Mouse (Mus musculus) MEL (cell line): ENCODE measurements at regions not wholly inside any gene's neighbourhood (a gene's known extent, or its start where the extent isn't known, plus 50 kb on each side); places are given as distances from the start of the nearest gene placed in this dataset.

ENCODE experiments used
- DNase-seq: peaks from one replicate; pipeline ENCODE4 v3.0.0; 2011; ENCODE audit warnings: low read depth, low spot score
- H3K27ac ChIP-seq: 2 replicates; pipeline ENCODE4 v1.5.1; 2012; ENCODE audit warnings: low read depth, mild to moderate bottlenecking, control low read depth, low read length, moderate library complexity; ENCODE audit not compliant: control insufficient read depth
- H3K27me3 ChIP-seq, 2 experiments: fragments of 150-350 bp in 1 of 2; sonication (generic) in 1 of 2; 2 replicates each; pipeline ENCODE4 v1.6.1; 2012; ENCODE audit warnings: low read length in 2 of 2, mild to moderate bottlenecking in 2 of 2, improper control_type of control experiment in 1 of 2, moderate library complexity in 1 of 2; ENCODE audit not compliant: insufficient read depth in 2 of 2, control insufficient read depth in 1 of 2
- H3K36me3 ChIP-seq, 2 experiments: 2 replicates each; pipeline ENCODE4 v1.6.1; 2012 to 2014; ENCODE audit warnings: low read length in 2 of 2, improper control_type of control experiment in 1 of 2, inconsistent platforms in 1 of 2, mild to moderate bottlenecking in 1 of 2; ENCODE audit not compliant: insufficient read depth in 2 of 2, control insufficient read depth in 1 of 2
- H3K4me1 ChIP-seq, 2 experiments: fragments of 150-350 bp in 1 of 2; sonication (generic) in 1 of 2; 2 replicates each; pipeline ENCODE4 v1.6.1; 2012; ENCODE audit warnings: low read length in 2 of 2, improper control_type of control experiment in 1 of 2, mild to moderate bottlenecking in 1 of 2; ENCODE audit not compliant: insufficient read depth in 2 of 2, control insufficient read depth in 1 of 2
- H3K4me3 ChIP-seq, 2 experiments: fragments of 150-350 bp in 1 of 2; sonication (generic) in 1 of 2; 2 replicates each; pipeline ENCODE4 v1.5.1; 2012; ENCODE audit warnings: low read depth in 2 of 2, low read length in 2 of 2, mild to moderate bottlenecking in 2 of 2, moderate library complexity in 2 of 2, control low read depth in 1 of 2, improper control_type of control experiment in 1 of 2; ENCODE audit not compliant: control insufficient read depth in 1 of 2, insufficient read depth in 1 of 2
- H3K79me2 ChIP-seq: 2 replicates; pipeline ENCODE4 v1.6.1; 2012; ENCODE audit warnings: mild to moderate bottlenecking, low read length, moderate library complexity; ENCODE audit not compliant: control insufficient read depth, poor library complexity, insufficient read depth
- H3K9ac ChIP-seq: 2 replicates; pipeline ENCODE4 v1.6.1; 2012; ENCODE audit warnings: low read depth, mild to moderate bottlenecking, control low read depth, low read length, moderate library complexity; ENCODE audit not compliant: control insufficient read depth, poor library complexity, severe bottlenecking
- H3K9me3 ChIP-seq: fragments of 150-350 bp; sonication (generic); replicated peaks from 2 replicates; pipeline ENCODE4 v1.6.1; 2012; ENCODE audit warnings: mild to moderate bottlenecking, low read length, improper control_type of control experiment, moderate library complexity; ENCODE audit not compliant: insufficient read depth
- CHD1 ChIP-seq: IDR thresholded peaks from 2 replicates; pipeline ENCODE4 v1.6.1; 2012; ENCODE audit warnings: low read depth, mild to moderate bottlenecking, inconsistent platforms, low read length, improper control_type of control experiment
- CHD2 ChIP-seq: IDR thresholded peaks from 2 replicates; pipeline ENCODE4 v1.6.1; 2011; ENCODE audit warnings: low read length, improper control_type of control experiment
- CTCF ChIP-seq, 3 experiments: IDR thresholded peaks in 2 of 3; conservative IDR thresholded peaks in 1 of 3; 2 replicates each; pipeline ENCODE4 v1.5.1; 2011 to 2012; ENCODE audit warnings: low read length in 3 of 3, low read depth in 2 of 3, mild to moderate bottlenecking in 2 of 3, improper control_type of control experiment in 1 of 3, inconsistent platforms in 1 of 3, mixed read lengths in 1 of 3, moderate library complexity in 1 of 3; ENCODE audit not compliant: control insufficient read depth in 1 of 3, insufficient read depth in 1 of 3, poor library complexity in 1 of 3, severe bottlenecking in 1 of 3
- E2F4 ChIP-seq: IDR thresholded peaks from 2 replicates; pipeline ENCODE4 v1.6.1; 2011; ENCODE audit warnings: low read depth, low read length, improper control_type of control experiment, borderline replicate concordance
- ELF1 ChIP-seq: IDR thresholded peaks from 2 replicates; pipeline ENCODE4 v1.6.1; 2014; ENCODE audit warnings: low read depth, mild to moderate bottlenecking, inconsistent platforms, low read length, improper control_type of control experiment, moderate library complexity
- EP300 ChIP-seq, 2 experiments: IDR thresholded peaks; 2 replicates each; pipeline ENCODE4 v1.6.1; 2011; ENCODE audit warnings: improper control_type of control experiment in 2 of 2, low read length in 2 of 2, low read depth in 1 of 2, mild to moderate bottlenecking in 1 of 2
- ETS1 ChIP-seq: IDR thresholded peaks from 2 replicates; pipeline ENCODE4 v1.6.1; 2012; ENCODE audit warnings: low read depth, mild to moderate bottlenecking, inconsistent platforms, low read length, improper control_type of control experiment, moderate library complexity
- GABPA ChIP-seq: IDR thresholded peaks from 2 replicates; pipeline ENCODE4 v1.6.1; 2012; ENCODE audit warnings: low read depth, mild to moderate bottlenecking, inconsistent platforms, low read length, improper control_type of control experiment, moderate library complexity
- GATA1 ChIP-seq: IDR thresholded peaks from 2 replicates; pipeline ENCODE4 v1.6.1; 2011; ENCODE audit warnings: low read depth, low read length, improper control_type of control experiment
- JUND ChIP-seq: IDR thresholded peaks from 2 replicates; pipeline ENCODE4 v1.6.1; 2011; ENCODE audit warnings: low read depth, mild to moderate bottlenecking, improper control_type of control experiment, low read length
- KAT2A ChIP-seq: conservative IDR thresholded peaks from 2 replicates; pipeline ENCODE4 v1.6.1; 2012; ENCODE audit warnings: low read depth, low read length, improper control_type of control experiment, inconsistent platforms
- MAFK ChIP-seq: IDR thresholded peaks from 2 replicates; pipeline ENCODE4 v1.6.1; 2011; ENCODE audit warnings: low read depth, mild to moderate bottlenecking, low read length, improper control_type of control experiment, borderline replicate concordance
- MXI1 ChIP-seq: IDR thresholded peaks from 2 replicates; pipeline ENCODE4 v1.6.1; 2011; ENCODE audit warnings: mild to moderate bottlenecking, low read depth, low read length, improper control_type of control experiment
- MYB ChIP-seq: IDR thresholded peaks from 2 replicates; pipeline ENCODE4 v1.6.1; 2011; ENCODE audit warnings: mild to moderate bottlenecking, low read depth, low read length, improper control_type of control experiment
- MYC ChIP-seq: IDR thresholded peaks from 2 replicates; pipeline ENCODE4 v1.6.1; 2011; ENCODE audit warnings: low read depth, mild to moderate bottlenecking, low read length, improper control_type of control experiment, moderate library complexity
- NELFE ChIP-seq: IDR thresholded peaks from 2 replicates; pipeline ENCODE4 v1.6.1; 2011; ENCODE audit warnings: low read depth, low read length, improper control_type of control experiment
- NRF1 ChIP-seq: IDR thresholded peaks from 2 replicates; pipeline ENCODE4 v1.6.1; 2014; ENCODE audit warnings: low read depth, mild to moderate bottlenecking, inconsistent platforms, low read length, improper control_type of control experiment, moderate library complexity; ENCODE audit not compliant: poor library complexity, insufficient read depth, severe bottlenecking
- POLR2A ChIP-seq, 2 experiments: IDR thresholded peaks; 2 replicates each; pipeline ENCODE4 v1.6.1; 2011 to 2012; ENCODE audit warnings: low read length in 2 of 2, mild to moderate bottlenecking in 2 of 2, control low read depth in 1 of 2, improper control_type of control experiment in 1 of 2, low read depth in 1 of 2, moderate library complexity in 1 of 2; ENCODE audit not compliant: control insufficient read depth in 1 of 2, insufficient read depth in 1 of 2, poor library complexity in 1 of 2
- POLR2AphosphoS2 ChIP-seq: IDR thresholded peaks from 2 replicates; pipeline ENCODE4 v1.6.1; 2011; ENCODE audit warnings: low read length, improper control_type of control experiment
- POLR2AphosphoS5 ChIP-seq: IDR thresholded peaks from 2 replicates; pipeline ENCODE4 v1.6.1; 2012; ENCODE audit warnings: low read depth, borderline replicate concordance, mild to moderate bottlenecking, inconsistent platforms, low read length, moderate library complexity, mixed read lengths
- RAD21 ChIP-seq: IDR thresholded peaks from 2 replicates; pipeline ENCODE4 v1.6.1; 2011; ENCODE audit warnings: mild to moderate bottlenecking, low read depth, low read length, improper control_type of control experiment
- RCOR1 ChIP-seq: IDR thresholded peaks from 2 replicates; pipeline ENCODE4 v1.6.1; 2012; ENCODE audit warnings: low read depth, mild to moderate bottlenecking, inconsistent platforms, low read length, improper control_type of control experiment
- SIN3A ChIP-seq: IDR thresholded peaks from 2 replicates; pipeline ENCODE4 v1.6.1; 2012; ENCODE audit warnings: low read length, improper control_type of control experiment, inconsistent platforms
- TAL1 ChIP-seq: IDR thresholded peaks from 2 replicates; pipeline ENCODE4 v1.6.1; 2012; ENCODE audit warnings: mild to moderate bottlenecking, inconsistent platforms, low read length, moderate library complexity, mixed read lengths
- TBP ChIP-seq: IDR thresholded peaks from 2 replicates; pipeline ENCODE4 v1.8.0; 2011; ENCODE audit warnings: low read depth, low read length, improper control_type of control experiment
- UBTF ChIP-seq: IDR thresholded peaks from 2 replicates; pipeline ENCODE4 v1.6.1; 2012; ENCODE audit warnings: low read depth, mild to moderate bottlenecking, inconsistent platforms, low read length, improper control_type of control experiment, moderate library complexity, borderline replicate concordance; ENCODE audit not compliant: insufficient read depth
- USF1 ChIP-seq: IDR thresholded peaks from 2 replicates; pipeline ENCODE4 v1.6.1; 2014; ENCODE audit warnings: low read depth, mild to moderate bottlenecking, inconsistent platforms, low read length, improper control_type of control experiment, moderate library complexity
- ZKSCAN1 ChIP-seq: IDR thresholded peaks from 2 replicates; pipeline ENCODE4 v1.6.1; 2012; ENCODE audit warnings: low read depth, mild to moderate bottlenecking, inconsistent platforms, low read length, improper control_type of control experiment, moderate library complexity
- ZMIZ1 ChIP-seq: IDR thresholded peaks from 2 replicates; pipeline ENCODE4 v1.6.1; 2012; ENCODE audit warnings: low read depth, mild to moderate bottlenecking, inconsistent platforms, low read length, improper control_type of control experiment, moderate library complexity
- ZNF384 ChIP-seq: IDR thresholded peaks from 2 replicates; pipeline ENCODE4 v1.6.1; 2012; ENCODE audit warnings: low read depth, mild to moderate bottlenecking, inconsistent platforms, low read length, improper control_type of control experiment

- TF ChIP-seq ZNF384 = peak; percentile 48; the same call in 1 of the 2 replicates
- peak in 2 of 3 experiments; percentile 93 to 95; a peak in 5 of 6 replicates for TF ChIP-seq CTCF (IDR thresholded peaks at IDR 0.05 in 2 of 3, conservative IDR thresholded peaks at IDR 0.05 in 1 of 3; ENCODE audit: control insufficient read depth in 1 of 3, insufficient read depth in 1 of 3, low read depth in 2 of 3, low read length in 3 of 3, poor library complexity in 1 of 3, severe bottlenecking in 1 of 3)
- peak; percentile 88 for TF ChIP-seq SIN3A
- peak; percentile 80 for TF ChIP-seq ZMIZ1
- 0 out of 2 replicates have a peak, but pooled peaks have one; percentile 21 for TF ChIP-seq UBTF
Measured at GRCm38 (mm10) chr7:73617910-73618757, 76.5 kb upstream of the Chd2 start (continued).

- peak; percentile 83 for DNase-seq
- H3K4me1 ChIP-seq = peaks cover 11 to 20% of the 10 kb centered on the region in 2 experiments
- TF ChIP-seq RAD21 (no peak; the same call in 1 of the 2 replicates), NRF1 (no peak), ELF1 (no peak), E2F4 (no peak), MYC (no peak; the same call in 1 of the 2 replicates), CHD1 (no peak; the same call in 1 of the 2 replicates), ZNF384 (peak; percentile 56; the same call in 1 of the 2 replicates), TAL1 (no peak), MAFK (no peak), ZKSCAN1 (no peak), GABPA (no peak), RCOR1 (no peak), TBP (0 out of 2 replicates have a peak, but pooled peaks have one; percentile 23), POLR2AphosphoS2 (0 out of 2 replicates have a peak, but pooled peaks have one; percentile 3), ETS1 (peak; percentile 38; the same call in 1 of the 2 replicates), POLR2AphosphoS5 (no peak), MXI1 (no peak), EP300 (IDR thresholded peaks at IDR 0.05; ENCODE audit: low read depth in 1 of 2, low read length in 2 of 2) (no peak), USF1 (no peak), ZMIZ1 (no peak; the same call in 1 of the 2 replicates), CHD2 (no peak), NELFE (no peak; the same call in 1 of the 2 replicates), UBTF (no peak), POLR2A (IDR thresholded peaks at IDR 0.05; ENCODE audit: control insufficient read depth in 1 of 2, insufficient read depth in 1 of 2, low read depth in 1 of 2, low read length in 2 of 2, poor library complexity in 1 of 2) (peak in 1 of 2 experiments; percentile 34; a peak in 2 of 4 replicates), KAT2A (no peak), MYB (no peak), GATA1 (no peak), JUND (no peak)
Measured at GRCm38 (mm10) chr7:73616971-73617906, 75.6 kb upstream of the Chd2 start.

More at GRCm38 (mm10) chr7:73616971-73617906, 75.6 kb upstream of the Chd2 start:
- H3K9ac ChIP-seq = peak overlapping the region; percentile 95
- peaks cover 0 to 24% of the 10 kb centered on the region in 2 experiments; a peak in 2 of 4 replicates for H3K36me3 ChIP-seq
- H3K27ac ChIP-seq = peak overlapping the region; percentile 89
- peak overlapping the region; percentile 80 to 84 for H3K4me3 ChIP-seq
- H3K79me2 ChIP-seq = peaks cover 12% of the 10 kb centered on the region; the same call in 1 of the 2 replicates
- no peaks in the 10 kb centered on the region for H3K9me3 ChIP-seq
- H3K27me3 ChIP-seq = no peaks in the 10 kb centered on the region
